13 mouse cellular contexts compared by ENCODE assay signal in the genomic region with DNA sequence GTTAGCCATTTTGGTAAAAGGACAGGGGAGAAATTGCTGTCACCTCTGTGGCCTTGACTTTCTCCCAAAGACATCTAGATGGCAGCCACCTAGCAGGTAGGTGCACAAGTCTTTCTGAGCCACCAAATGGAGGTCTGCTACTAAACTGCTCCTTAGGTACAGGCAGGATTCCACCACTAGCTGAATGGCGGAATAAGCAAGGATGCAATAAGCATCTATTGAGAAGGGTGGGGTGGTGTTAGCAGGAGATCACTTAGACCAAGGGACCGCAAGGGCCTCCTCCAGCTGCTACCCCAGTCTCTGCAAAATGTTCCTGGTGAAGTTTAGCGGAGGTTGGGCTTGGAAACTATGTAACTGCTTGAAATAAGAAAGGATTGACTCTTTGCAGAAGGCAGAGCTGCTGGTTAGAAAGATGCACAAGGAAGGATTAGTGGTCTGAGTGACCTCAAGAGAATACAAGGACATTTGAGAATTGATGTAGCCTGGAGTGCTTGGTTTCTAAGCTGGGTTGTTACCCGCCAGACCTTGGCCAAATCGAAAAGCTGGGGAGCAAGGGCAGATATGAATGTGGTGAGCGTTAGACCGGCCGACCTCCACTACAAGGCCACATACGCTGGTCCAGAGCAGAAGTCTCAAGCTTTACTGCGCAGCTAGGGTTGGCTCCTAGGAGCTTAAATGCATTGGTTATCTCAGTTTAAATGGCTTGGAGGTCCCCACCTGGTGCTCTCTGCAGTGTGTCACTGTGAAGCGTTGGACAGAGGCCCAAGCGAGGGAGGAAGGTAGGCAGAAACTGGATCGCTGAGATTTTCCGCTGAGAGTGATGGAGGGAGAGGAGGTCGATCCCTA. TPM values are rescaled to one million over a fixed set of nuclear protein-coding genes. Genes with fewer than 3 reads are reported as not detected.
DNase-seq lines count a peak whose midpoint lies in the region; ATAC-seq lines count a peak whose summit lies in the region.
"Had no signal": no experiment of that assay in that cellular context is flagged by ENCODE, and none has a peak within 500 bp of the region (broad histone marks: within the 10 kb centered on the region; RNA-seq: fewer than 3 reads in every experiment).

No protein-coding gene starts in this region.

- H3K9ac ChIP-seq in heart, embryonic 12.5 days: no peak overlapping the region
- no peak overlapping the region for H3K9ac ChIP-seq in embryonic facial prominence, embryonic 14.5 days (ENCODE audit: low read depth, low read length)
- no peak overlapping the region for H3K9ac ChIP-seq in hindbrain, embryonic 15.5 days
- no peak overlapping the region for H3K9ac ChIP-seq in midbrain, embryonic 16.5 days (ENCODE audit: low read depth, low read length)
- H3K9ac ChIP-seq: liver, embryonic 13.5 days had no signal

- ATAC-seq in heart, embryonic 12.5 days (ENCODE audit: insufficient number of reproducible peaks, low FRiP score): no peak
- no peak for ATAC-seq in embryonic facial prominence, embryonic 14.5 days (ENCODE audit: low read depth)
- 0 out of 2 replicates have a peak, but pooled peaks have one; percentile 2 for ATAC-seq in hindbrain, embryonic 15.5 days (ENCODE audit: low FRiP score, low read depth)
- ATAC-seq in midbrain, embryonic 16.5 days: no peak

- no peaks in the 10 kb centered on the region for H3K9me3 ChIP-seq in heart, embryonic 12.5 days (replicated peaks)
- no peaks in the 10 kb centered on the region for H3K9me3 ChIP-seq in embryonic facial prominence, embryonic 14.5 days (ENCODE audit: control insufficient read depth, low read length)
- H3K9me3 ChIP-seq in hindbrain, embryonic 15.5 days: no peaks in the 10 kb centered on the region
- H3K9me3 ChIP-seq in midbrain, embryonic 16.5 days (replicated peaks; ENCODE audit: control insufficient read depth, low read length, poor library complexity, severe bottlenecking): no peaks in the 10 kb centered on the region; the same call in 1 of the 2 replicates
- H3K9me3 ChIP-seq: liver, embryonic 13.5 days had no signal

- H3K4me3 ChIP-seq in heart, embryonic 12.5 days: peak overlapping the region; percentile 33; the same call in 1 of the 2 replicates
- H3K4me3 ChIP-seq in embryonic facial prominence, embryonic 14.5 days (ENCODE audit: low read depth, low read length): peak overlapping the region; percentile 25
- H3K4me3 ChIP-seq in hindbrain, embryonic 15.5 days: 0 out of 2 replicates have a peak overlapping the region, but pooled peaks have one; percentile 34
- no peak overlapping the region for H3K4me3 ChIP-seq in midbrain, embryonic 16.5 days (ENCODE audit: low read depth, low read length)
- H3K4me3 ChIP-seq: liver, embryonic 13.5 days had no signal

- H3K27ac ChIP-seq in heart, embryonic 12.5 days (ENCODE audit: poor library complexity, severe bottlenecking): no peak overlapping the region
- H3K27ac ChIP-seq in embryonic facial prominence, embryonic 14.5 days (replicated peaks; ENCODE audit: low read depth, low read length): no peak overlapping the region
- no peak overlapping the region for H3K27ac ChIP-seq in hindbrain, embryonic 15.5 days (replicated peaks)
- no peak overlapping the region for H3K27ac ChIP-seq in midbrain, embryonic 16.5 days (ENCODE audit: low read length)
- H3K27ac ChIP-seq: liver, embryonic 13.5 days had no signal

- peaks cover 92% of the 10 kb centered on the region for H3K27me3 ChIP-seq in heart, embryonic 12.5 days (replicated peaks)
- H3K27me3 ChIP-seq in embryonic facial prominence, embryonic 14.5 days (replicated peaks; ENCODE audit: control insufficient read depth, insufficient read depth, low read length): peaks cover 99% of the 10 kb centered on the region
- peaks cover 91% of the 10 kb centered on the region for H3K27me3 ChIP-seq in hindbrain, embryonic 15.5 days
- H3K27me3 ChIP-seq in midbrain, embryonic 16.5 days (ENCODE audit: control insufficient read depth, insufficient read depth, low read depth, low read length): peaks cover 76% of the 10 kb centered on the region

- 5% methylated on average over 15 of the region's 15 CpGs for WGBS in heart, embryonic 12.5 days
- 7% methylated on average over 15 of the region's 15 CpGs for WGBS in embryonic facial prominence, embryonic 14.5 days
- 8% methylated on average over 15 of the region's 15 CpGs for WGBS in hindbrain, embryonic 15.5 days
- WGBS in midbrain, embryonic 16.5 days: 9% methylated on average over 14 of the region's 15 CpGs

- no peak for DNase-seq in heart, adult 18-20 months
- no peak for DNase-seq in embryonic facial prominence, embryonic 14.5 days (ENCODE audit: low spot score)
- DNase-seq in urinary bladder, adult 2 months (ENCODE audit: low spot score): no peak
- DNase-seq in lung, postnatal 14 days: no peak
- no peak for DNase-seq in right cerebral cortex, postnatal 10 days (ENCODE audit: low spot score in 2 of 2)
- DNase-seq: adrenal gland, postnatal 36 days; liver, embryonic 13.5 days had no signal

- peak overlapping the region; percentile 57 for H3K4me2 ChIP-seq in heart, embryonic 12.5 days
- H3K4me2 ChIP-seq in embryonic facial prominence, embryonic 14.5 days (ENCODE audit: low read depth, low read length): 0 out of 2 replicates have a peak overlapping the region, but pooled peaks have one; percentile 47
- H3K4me2 ChIP-seq in hindbrain, embryonic 15.5 days: peak overlapping the region; percentile 60
- H3K4me2 ChIP-seq in midbrain, embryonic 16.5 days (ENCODE audit: low read length): peak overlapping the region; percentile 53; the same call in 1 of the 2 replicates
- H3K4me2 ChIP-seq: liver, embryonic 13.5 days had no signal

- peaks cover 27% of the 10 kb centered on the region for H3K4me1 ChIP-seq in heart, embryonic 12.5 days (replicated peaks)
- H3K4me1 ChIP-seq in embryonic facial prominence, embryonic 14.5 days (ENCODE audit: control insufficient read depth, insufficient read depth, low read length): peaks cover 3% of the 10 kb centered on the region; the same call in 1 of the 2 replicates
- H3K4me1 ChIP-seq in hindbrain, embryonic 15.5 days (replicated peaks): peaks cover 27% of the 10 kb centered on the region
- H3K4me1 ChIP-seq in midbrain, embryonic 16.5 days (ENCODE audit: control insufficient read depth, insufficient read depth, low read length): peaks cover 5% of the 10 kb centered on the region

- no peaks in the 10 kb centered on the region for H3K36me3 ChIP-seq in heart, embryonic 12.5 days
- no peaks in the 10 kb centered on the region for H3K36me3 ChIP-seq in embryonic facial prominence, embryonic 14.5 days (ENCODE audit: control insufficient read depth, insufficient read depth, low read length)
- H3K36me3 ChIP-seq in hindbrain, embryonic 15.5 days: no peaks in the 10 kb centered on the region
- H3K36me3 ChIP-seq in midbrain, embryonic 16.5 days (ENCODE audit: control insufficient read depth, insufficient read depth, low read length): no peaks in the 10 kb centered on the region
- H3K36me3 ChIP-seq: liver, embryonic 13.5 days had no signal

RNA-seq across cellular contexts. Expression of a gene that starts 0.6 kb away (rescaled TPM):
- polyA plus RNA-seq in heart, embryonic 12.5 days (2016; fragmentation: Nextera tagmentation; extraction: Ambion mirVana): not detected in 2 replicates
- not detected for total RNA-seq in heart, adult 18-20 months (2021)
- not detected in 2 replicates for polyA plus RNA-seq in embryonic facial prominence, embryonic 14.5 days (2014; fragmentation: Nextera tagmentation; extraction: Ambion mirVana)
- polyA plus RNA-seq in hindbrain, embryonic 15.5 days (2015; fragmentation: Nextera tagmentation; extraction: Ambion mirVana): 0.25 and 0.47 TPM in 2 replicates
- polyA plus RNA-seq in midbrain, embryonic 16.5 days (2015; fragmentation: Nextera tagmentation; extraction: Ambion mirVana): 0.16 and 0.18 TPM in 2 replicates
- polyA plus RNA-seq in urinary bladder, adult 2 months (2012; rRNA removed): not detected in 2 replicates
- total RNA-seq: adrenal gland, postnatal 36 days; heart, postnatal 25 days; megakaryocyte progenitor cell, adult 5-6 weeks had no signal
- polyA plus RNA-seq: liver, embryonic 13.5 days; stomach, embryonic 14.5 days had no signal

RNA-seq across cellular contexts. Expression of a gene that starts 30.2 kb away (rescaled TPM):
- 39.9 and 40.5 TPM in 2 replicates for polyA plus RNA-seq in heart, embryonic 12.5 days (2016; fragmentation: Nextera tagmentation; extraction: Ambion mirVana)
- total RNA-seq in heart, adult 18-20 months (2021): 10 to 100 TPM; 16.7 to 17.0 TPM
- 46.5 and 53.4 TPM in 2 replicates for polyA plus RNA-seq in embryonic facial prominence, embryonic 14.5 days (2014; fragmentation: Nextera tagmentation; extraction: Ambion mirVana)
- 30.0 and 30.3 TPM in 2 replicates for polyA plus RNA-seq in hindbrain, embryonic 15.5 days (2015; fragmentation: Nextera tagmentation; extraction: Ambion mirVana)
- 26.2 and 28.1 TPM in 2 replicates for polyA plus RNA-seq in midbrain, embryonic 16.5 days (2015; fragmentation: Nextera tagmentation; extraction: Ambion mirVana)
- polyA plus RNA-seq in urinary bladder, adult 2 months (2012; rRNA removed): 29.9 and 33.8 TPM in 2 replicates
